Mouse (Mus musculus): ENCODE data around the gene Olfr47. TPM values are rescaled to one million over a fixed set of nuclear protein-coding genes. Genes with fewer than 3 reads are reported as not detected.

Gene Olfr47
- not detected for polyA plus RNA-seq (2014; fragmentation: Illumina TruSeq; extraction: RNeasy Lipid Tissue Mini Kit (QIAGEN cat#74804); ENCODE audit: low read depth, low replicate concordance)

GRCm38 (mm10) chr6:43231255-43231654, at the start of gene Olfr47:
Gene Olfr47, plus strand, starts transcription at chr6:43231529.

GRCm38 (mm10) chr6:43196781-43197180, 34.5 kb upstream of the Olfr47 start, which contains the start of gene Olfr435:
Gene Olfr435, plus strand, starts transcription at chr6:43197146.

GRCm38 (mm10) chr6:43212873-43213272, 18.5 kb upstream of the Olfr47 start, which contains the start of gene Olfr434:
Gene Olfr434, plus strand, starts transcription at chr6:43213021.

DNA sequence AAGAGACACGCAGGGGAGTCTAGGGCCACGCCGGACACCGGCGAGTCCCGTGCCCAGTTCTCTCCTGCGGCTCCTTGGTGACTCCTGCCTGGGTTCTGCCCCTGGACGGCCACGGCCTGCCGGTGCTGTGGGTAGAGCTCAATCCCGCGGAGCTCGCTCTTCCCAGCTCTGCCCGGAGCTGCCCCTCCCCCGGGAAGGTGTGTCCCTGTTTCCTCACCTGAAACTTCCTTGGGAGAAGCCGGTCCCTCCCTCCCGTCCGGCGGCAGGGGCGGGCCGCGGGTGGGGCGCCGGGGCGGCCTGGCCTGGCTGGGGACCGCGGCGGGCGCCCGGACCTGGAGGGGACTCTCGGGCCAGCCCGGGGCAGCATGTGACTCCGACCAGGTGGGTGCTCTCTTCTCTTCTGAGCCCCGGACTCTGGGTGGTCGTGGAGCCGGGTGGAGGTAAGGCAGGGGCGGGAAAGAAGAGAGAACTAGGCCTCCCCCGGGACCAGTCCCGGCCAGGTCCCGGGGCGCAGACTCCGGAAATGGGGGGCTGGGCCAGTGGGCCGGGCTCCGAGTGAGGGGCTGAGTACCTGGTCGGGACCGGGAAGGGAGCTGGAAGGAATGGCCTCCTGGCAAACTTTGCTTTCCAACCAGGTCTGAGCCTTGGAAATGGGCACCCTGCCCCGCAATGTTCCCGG, 34.2 kb downstream of the Olfr47 start, which contains the start of gene Arhgef5:
TSS of gene Arhgef5 (plus strand) at position 220 of the 679 bp plus-strand sequence.

Other genes starting within 250 kb of the Olfr47 start
- gene Olfr441, start 125.2 kb upstream of the Olfr47 start, polyA plus RNA-seq (2014; fragmentation: Illumina TruSeq; extraction: RNeasy Lipid Tissue Mini Kit (QIAGEN cat#74804); ENCODE audit: low read depth, low replicate concordance): not detected
- not detected for gene Olfr237-ps1, start 85.0 kb upstream of the Olfr47 start, polyA plus RNA-seq (2014; fragmentation: Illumina TruSeq; extraction: RNeasy Lipid Tissue Mini Kit (QIAGEN cat#74804); ENCODE audit: low read depth, low replicate concordance)
- gene Olfr437, start 68.2 kb upstream of the Olfr47 start, polyA plus RNA-seq (2014; fragmentation: Illumina TruSeq; extraction: RNeasy Lipid Tissue Mini Kit (QIAGEN cat#74804); ENCODE audit: low read depth, low replicate concordance): not detected
- not detected for gene Olfr13, start 59.4 kb upstream of the Olfr47 start, polyA plus RNA-seq (2014; fragmentation: Illumina TruSeq; extraction: RNeasy Lipid Tissue Mini Kit (QIAGEN cat#74804); ENCODE audit: low read depth, low replicate concordance)
- not detected for gene Olfr435, start 34.4 kb upstream of the Olfr47 start, polyA plus RNA-seq (2014; fragmentation: Illumina TruSeq; extraction: RNeasy Lipid Tissue Mini Kit (QIAGEN cat#74804); ENCODE audit: low read depth, low replicate concordance)
- gene Olfr434, start 18.5 kb upstream of the Olfr47 start, polyA plus RNA-seq (2014; fragmentation: Illumina TruSeq; extraction: RNeasy Lipid Tissue Mini Kit (QIAGEN cat#74804); ENCODE audit: low read depth, low replicate concordance): not detected
- gene Arhgef5, start 34.1 kb downstream of the Olfr47 start, polyA plus RNA-seq (2014; fragmentation: Illumina TruSeq; extraction: RNeasy Lipid Tissue Mini Kit (QIAGEN cat#74804); ENCODE audit: low read depth, low replicate concordance): 99.6 TPM
- gene Nobox, start 78.0 kb downstream of the Olfr47 start, polyA plus RNA-seq (2014; fragmentation: Illumina TruSeq; extraction: RNeasy Lipid Tissue Mini Kit (QIAGEN cat#74804); ENCODE audit: low read depth, low replicate concordance): not detected

All from sigmoid colon, adult 10 weeks (tissue).